ENCODE assay signal across 8 mouse cellular contexts in genomic region chr17:87976154-87976806, GRCm38 (mm10). TPM values are rescaled to one million over a fixed set of nuclear protein-coding genes. Genes with fewer than 3 reads are reported as not detected.
DNase-seq lines count a peak whose midpoint lies in the region; ATAC-seq and TF ChIP-seq lines count a peak whose summit lies in the region.

No protein-coding gene starts in this region.

- H3K27ac ChIP-seq in lung, embryonic 14.5 days (ENCODE audit: low read depth): no peak overlapping the region
- H3K27ac ChIP-seq in embryonic facial prominence, embryonic 15.5 days (replicated peaks): no peak overlapping the region
- no peak overlapping the region for H3K27ac ChIP-seq in limb, embryonic 11.5 days (replicated peaks; ENCODE audit: low read depth, low read length)
- no peak overlapping the region for H3K27ac ChIP-seq in neural tube, embryonic 13.5 days (replicated peaks)

- H3K4me1 ChIP-seq in lung, embryonic 14.5 days (ENCODE audit: insufficient read depth): peaks cover 6% of the 10 kb centered on the region; the same call in 1 of the 2 replicates
- peaks cover 14% of the 10 kb centered on the region for H3K4me1 ChIP-seq in embryonic facial prominence, embryonic 15.5 days
- H3K4me1 ChIP-seq in limb, embryonic 11.5 days (ENCODE audit: control insufficient read depth, insufficient read depth, low read length): peaks cover 3% of the 10 kb centered on the region; the same call in 1 of the 2 replicates
- peaks cover 17% of the 10 kb centered on the region for H3K4me1 ChIP-seq in neural tube, embryonic 13.5 days (replicated peaks)

- DNase-seq in lung, embryonic 14.5 days: no peak
- DNase-seq in lung, postnatal 10 days: no peak
- no peak for DNase-seq in limb, embryonic 11.5 days (ENCODE audit: low spot score)
- no peak for DNase-seq in cerebellum, postnatal 25 days
- DNase-seq in Muller cell, postnatal 12 days (ENCODE audit: inconsistent ontology term): no peak
- DNase-seq in embryo, embryonic 11 days: no peak

- H3K36me3 ChIP-seq in lung, embryonic 14.5 days (ENCODE audit: insufficient read depth): peaks cover 33% of the 10 kb centered on the region
- H3K36me3 ChIP-seq in embryonic facial prominence, embryonic 15.5 days: peaks cover 12% of the 10 kb centered on the region
- H3K36me3 ChIP-seq in limb, embryonic 11.5 days (ENCODE audit: control insufficient read depth, insufficient read depth, low read length): peaks cover 3% of the 10 kb centered on the region; the same call in 1 of the 2 replicates
- H3K36me3 ChIP-seq in neural tube, embryonic 13.5 days: peaks cover 17% of the 10 kb centered on the region

- no peak for ATAC-seq in lung, embryonic 14.5 days (ENCODE audit: insufficient read depth)
- no peak for ATAC-seq in embryonic facial prominence, embryonic 15.5 days (ENCODE audit: insufficient number of reproducible peaks, low FRiP score, low TSS enrichment, low read depth)
- no peak for ATAC-seq in limb, embryonic 11.5 days (ENCODE audit: insufficient number of reproducible peaks, low FRiP score, low TSS enrichment, low read depth)
- ATAC-seq in neural tube, embryonic 13.5 days (ENCODE audit: low read depth): no peak

- H3K27me3 ChIP-seq in lung, embryonic 14.5 days (ENCODE audit: insufficient read depth, low read length): no peaks in the 10 kb centered on the region
- H3K27me3 ChIP-seq in embryonic facial prominence, embryonic 15.5 days: no peaks in the 10 kb centered on the region
- no peaks in the 10 kb centered on the region for H3K27me3 ChIP-seq in limb, embryonic 11.5 days (ENCODE audit: control insufficient read depth, insufficient read depth, low read length)
- no peaks in the 10 kb centered on the region; the same call in 1 of the 2 replicates for H3K27me3 ChIP-seq in neural tube, embryonic 13.5 days

- no peak for TF ChIP-seq CTCF in lung, embryonic 14.5 days (IDR thresholded peaks at IDR 0.05; ENCODE audit: low read depth)

- no peaks in the 10 kb centered on the region for H3K9me3 ChIP-seq in lung, embryonic 14.5 days (ENCODE audit: low read depth, low read length)
- no peaks in the 10 kb centered on the region for H3K9me3 ChIP-seq in embryonic facial prominence, embryonic 15.5 days (replicated peaks)
- H3K9me3 ChIP-seq in limb, embryonic 11.5 days (ENCODE audit: control insufficient read depth, low read length): no peaks in the 10 kb centered on the region
- no peaks in the 10 kb centered on the region for H3K9me3 ChIP-seq in neural tube, embryonic 13.5 days

- 70% methylated on average over 9 of the region's 9 CpGs for WGBS in lung, embryonic 14.5 days
- WGBS in embryonic facial prominence, embryonic 15.5 days: 66% methylated on average over 9 of the region's 9 CpGs
- 79% methylated on average over 9 of the region's 9 CpGs for WGBS in limb, embryonic 11.5 days
- WGBS in neural tube, embryonic 13.5 days: 74% methylated on average over 9 of the region's 9 CpGs

- peak overlapping the region; percentile 94 for H3K4me3 ChIP-seq in lung, embryonic 14.5 days (ENCODE audit: low read depth, low read length)
- H3K4me3 ChIP-seq in embryonic facial prominence, embryonic 15.5 days (replicated peaks): peak overlapping the region; percentile 98
- peak overlapping the region; percentile 80 for H3K4me3 ChIP-seq in limb, embryonic 11.5 days (ENCODE audit: low read depth, low read length)
- peak overlapping the region; percentile 74 for H3K4me3 ChIP-seq in neural tube, embryonic 13.5 days

- H3K9ac ChIP-seq in lung, embryonic 14.5 days: peak overlapping the region; percentile 86
- no peak overlapping the region for H3K9ac ChIP-seq in embryonic facial prominence, embryonic 15.5 days
- peak overlapping the region; percentile 88 for H3K9ac ChIP-seq in limb, embryonic 11.5 days (ENCODE audit: low read length)
- H3K9ac ChIP-seq in neural tube, embryonic 13.5 days: peak overlapping the region; percentile 89

- peak overlapping the region; percentile 72 for H3K4me2 ChIP-seq in lung, embryonic 14.5 days
- H3K4me2 ChIP-seq in embryonic facial prominence, embryonic 15.5 days (replicated peaks): peak overlapping the region; percentile 69
- H3K4me2 ChIP-seq in limb, embryonic 11.5 days (ENCODE audit: low read depth, severe bottlenecking): peak overlapping the region; percentile 60
- peak overlapping the region; percentile 89 for H3K4me2 ChIP-seq in neural tube, embryonic 13.5 days

RNA-seq across cellular contexts. Expression of gene Msh6, which starts 1.4 kb away (rescaled TPM):
- 62.3 and 69.8 TPM in 2 replicates for polyA plus RNA-seq in lung, embryonic 14.5 days (2014; fragmentation: Nextera tagmentation; extraction: Ambion mirVana)
- 40.0 and 41.7 TPM in 2 replicates for polyA plus RNA-seq in embryonic facial prominence, embryonic 15.5 days (2015; fragmentation: Nextera tagmentation; extraction: Ambion mirVana)
- polyA plus RNA-seq in limb, embryonic 11.5 days (2014; fragmentation: Nextera tagmentation; extraction: Ambion mirVana): 95.7 and 105 TPM in 2 replicates
- polyA plus RNA-seq in neural tube, embryonic 13.5 days (2015; fragmentation: Nextera tagmentation; extraction: Ambion mirVana): 28.3 and 31.7 TPM in 2 replicates

RNA-seq across cellular contexts. Expression of gene Rpl36-ps4, which starts 55.5 kb away (rescaled TPM):
- polyA plus RNA-seq in lung, embryonic 14.5 days (2014; fragmentation: Nextera tagmentation; extraction: Ambion mirVana): not detected in 2 replicates
- not detected in 2 replicates for polyA plus RNA-seq in embryonic facial prominence, embryonic 15.5 days (2015; fragmentation: Nextera tagmentation; extraction: Ambion mirVana)
- not detected in 2 replicates for polyA plus RNA-seq in limb, embryonic 11.5 days (2014; fragmentation: Nextera tagmentation; extraction: Ambion mirVana)
- polyA plus RNA-seq in neural tube, embryonic 13.5 days (2015; fragmentation: Nextera tagmentation; extraction: Ambion mirVana): not detected in 2 replicates
